Mouse (Mus musculus): ENCODE measurements around the gene Ccdc87. TPM values are rescaled to one million over a fixed set of nuclear protein-coding genes. Genes with fewer than 3 reads are reported as not detected.

Gene Ccdc87
- not detected in 2 replicates for total RNA-seq (2014; fragmentation: Nextera tagmentation)
- 0.05 and 0.06 TPM in 2 replicates for total RNA-seq (2017)
- 0.03 TPM in 1 of 2 replicates, not detected in the other for polyA plus RNA-seq (2012)

DNA sequence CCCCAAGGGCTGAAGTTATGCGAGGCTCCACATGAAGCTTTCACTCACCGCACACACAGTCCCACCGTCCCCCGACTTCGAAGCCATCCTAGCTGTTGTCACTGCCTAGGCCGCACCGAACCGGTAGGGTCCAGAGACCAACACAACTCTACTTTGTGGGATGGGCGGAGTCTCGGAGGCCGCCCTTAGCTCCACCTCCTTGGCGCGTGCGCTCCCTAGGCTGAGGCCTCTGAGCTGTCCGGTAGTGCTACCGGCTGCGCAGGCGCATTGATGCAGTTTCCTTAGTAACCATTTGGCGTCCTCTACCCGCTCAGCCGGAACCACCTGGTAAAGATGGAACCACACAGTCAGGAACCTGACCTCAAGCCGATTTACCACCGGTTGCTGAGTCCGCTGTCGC, at the start of gene Ccdc87, which contains the start of gene Ccs:
Gene Ccdc87, plus strand, starts transcription at position 218 of the 400 bp plus-strand sequence.
Gene Ccs, minus strand, starts transcription at position 184 of the 400 bp plus-strand sequence.
- ATAC-seq (ENCODE audit: extremely low read depth, insufficient number of reproducible peaks, low FRiP score, poor library complexity, severe bottlenecking) = peak; percentile 96
- H3K4me1 ChIP-seq (ENCODE audit: insufficient read depth, low read depth, low read length) = peaks cover 32% of the 10 kb centered on the region
- no peaks in the 10 kb centered on the region for H3K9me3 ChIP-seq (replicated peaks)
- H3K4me3 ChIP-seq (ENCODE audit: low read depth, low read length) = peak within 1 kb of the TSS; percentile 75
- TF ChIP-seq POLR2AphosphoS5 (IDR thresholded peaks at IDR 0.05; ENCODE audit: insufficient replicate concordance, low read depth, low read length) (no peak), TAL1 (conservative IDR thresholded peaks at IDR 0.05; ENCODE audit: low read depth, low read length) (no peak), CTCF (IDR thresholded peaks at IDR 0.05; ENCODE audit: low read depth, low read length) (no peak), GATA2 (IDR thresholded peaks at IDR 0.05; ENCODE audit: borderline replicate concordance, low read depth, low read length) (no peak), GATA1 (IDR thresholded peaks at IDR 0.05; ENCODE audit: borderline replicate concordance, low read length) (no peak)
- DNase-seq (ENCODE audit: low spot score) = peak; percentile 97
- H3K27me3 ChIP-seq (ENCODE audit: insufficient read depth, low read length) = peaks cover 26% of the 10 kb centered on the region
- H3K36me3 ChIP-seq (replicated peaks) = peaks cover 30% of the 10 kb centered on the region

DNA sequence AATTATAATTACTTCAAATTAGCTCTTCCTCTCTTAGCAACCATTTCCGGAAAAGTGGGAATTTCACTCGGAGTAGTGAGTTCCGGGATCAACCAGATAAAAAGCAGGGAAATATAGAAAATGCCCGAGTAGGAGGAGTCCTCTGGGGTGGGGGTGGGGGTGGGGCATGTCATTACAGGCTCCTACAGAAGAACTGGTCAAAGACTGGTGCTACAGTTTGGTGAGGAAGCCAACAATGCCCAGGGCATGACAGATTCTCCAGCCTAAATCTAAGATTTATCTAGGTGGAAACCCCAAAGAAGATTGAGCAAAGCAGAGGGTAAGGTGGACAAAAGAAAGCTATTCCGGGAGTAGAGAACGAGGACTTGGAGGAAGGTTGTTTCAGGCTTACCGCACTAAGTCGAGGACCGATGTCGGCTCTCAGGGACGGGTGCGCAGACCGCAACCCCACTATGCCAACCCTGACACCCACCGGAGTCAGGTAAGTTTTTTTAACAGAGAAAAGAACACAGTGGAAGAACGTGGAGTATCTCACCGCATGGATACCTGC, 45.8 kb upstream of the Ccdc87 start:
- ATAC-seq (ENCODE audit: extremely low read depth, insufficient number of reproducible peaks, low FRiP score, poor library complexity, severe bottlenecking) = no peak
- H3K4me3 ChIP-seq (ENCODE audit: low read depth, low read length) = peak overlapping the region; percentile 78
- peak; percentile 19 for DNase-seq (ENCODE audit: low spot score)
- H3K4me1 ChIP-seq (ENCODE audit: insufficient read depth, low read depth, low read length) = peaks cover 60% of the 10 kb centered on the region
- no peaks in the 10 kb centered on the region for H3K9me3 ChIP-seq (replicated peaks)
- TF ChIP-seq CTCF (IDR thresholded peaks at IDR 0.05; ENCODE audit: low read depth, low read length) (no peak), GATA1 (IDR thresholded peaks at IDR 0.05; ENCODE audit: borderline replicate concordance, low read length) (no peak), GATA2 (IDR thresholded peaks at IDR 0.05; ENCODE audit: borderline replicate concordance, low read depth, low read length) (no peak), POLR2AphosphoS5 (IDR thresholded peaks at IDR 0.05; ENCODE audit: insufficient replicate concordance, low read depth, low read length) (no peak; the same call in 1 of the 2 replicates), TAL1 (conservative IDR thresholded peaks at IDR 0.05; ENCODE audit: low read depth, low read length) (no peak)
- H3K27me3 ChIP-seq (ENCODE audit: insufficient read depth, low read length) = no peaks in the 10 kb centered on the region
- H3K36me3 ChIP-seq (replicated peaks) = peaks cover 71% of the 10 kb centered on the region

GRCm38 (mm10) chr19:4793831-4794422, 45.2 kb upstream of the Ccdc87 start, which contains the start of gene Rbm4:
Gene Rbm4, minus strand, starts transcription at chr19:4793901.
- ATAC-seq (ENCODE audit: extremely low read depth, insufficient number of reproducible peaks, low FRiP score, poor library complexity, severe bottlenecking) = peak; percentile 99
- Histone ChIP-seq H3K4me1 (ENCODE audit: insufficient read depth, low read depth, low read length) (peaks cover 61% of the 10 kb centered on the region), H3K36me3 (replicated peaks) (peaks cover 72% of the 10 kb centered on the region), H3K4me3 (ENCODE audit: low read depth, low read length) (peak within 1 kb of the TSS; percentile 78), H3K9me3 (replicated peaks) (no peaks in the 10 kb centered on the region), H3K27me3 (ENCODE audit: insufficient read depth, low read length) (no peaks in the 10 kb centered on the region)
- DNase-seq (ENCODE audit: low spot score) = peak; percentile 95
- TF ChIP-seq GATA2 (IDR thresholded peaks at IDR 0.05; ENCODE audit: borderline replicate concordance, low read depth, low read length) (no peak), POLR2AphosphoS5 (IDR thresholded peaks at IDR 0.05; ENCODE audit: insufficient replicate concordance, low read depth, low read length) (0 out of 2 replicates have a peak, but pooled peaks have one; percentile 70)

- ATAC-seq (ENCODE audit: extremely low read depth, insufficient number of reproducible peaks, low FRiP score, poor library complexity, severe bottlenecking) (no peak), DNase-seq (ENCODE audit: low spot score) (no peak)
- peaks cover 75% of the 10 kb centered on the region for H3K36me3 ChIP-seq (replicated peaks)
- H3K9me3 ChIP-seq (replicated peaks) = no peaks in the 10 kb centered on the region
- TF ChIP-seq TAL1 (conservative IDR thresholded peaks at IDR 0.05; ENCODE audit: low read depth, low read length) (no peak), GATA1 (IDR thresholded peaks at IDR 0.05; ENCODE audit: borderline replicate concordance, low read length) (no peak), POLR2AphosphoS5 (IDR thresholded peaks at IDR 0.05; ENCODE audit: insufficient replicate concordance, low read depth, low read length) (no peak), GATA2 (IDR thresholded peaks at IDR 0.05; ENCODE audit: borderline replicate concordance, low read depth, low read length) (no peak), CTCF (IDR thresholded peaks at IDR 0.05; ENCODE audit: low read depth, low read length) (no peak)
- H3K4me1 ChIP-seq (ENCODE audit: insufficient read depth, low read depth, low read length) = peaks cover 66% of the 10 kb centered on the region
- H3K4me3 ChIP-seq (ENCODE audit: low read depth, low read length) = no peak overlapping the region
- H3K27me3 ChIP-seq (ENCODE audit: insufficient read depth, low read length) = no peaks in the 10 kb centered on the region
These were observed 43.2 kb upstream of the Ccdc87 start for GRCm38 (mm10) chr19:4795929-4796328.

DNA sequence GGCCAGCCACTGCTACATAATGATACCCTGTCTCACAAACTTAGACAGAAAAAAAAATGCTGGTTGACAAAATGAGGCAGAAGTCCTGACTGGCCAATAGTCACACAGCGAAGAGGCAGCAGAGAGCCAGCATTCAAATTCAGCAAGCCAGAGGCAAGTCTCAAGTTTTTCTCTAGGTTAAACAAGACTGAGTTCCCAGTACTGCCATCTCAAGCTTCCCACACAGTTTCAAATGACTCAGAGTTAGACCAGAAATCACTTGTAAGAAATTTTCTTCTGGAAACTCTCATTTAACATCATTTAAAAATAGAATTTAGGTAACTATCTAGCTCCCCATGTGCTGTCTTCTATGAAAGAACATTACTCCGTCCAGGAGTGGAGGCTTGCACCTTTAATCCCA, 41.3 kb upstream of the Ccdc87 start:
- Histone ChIP-seq H3K36me3 (replicated peaks) (peaks cover 76% of the 10 kb centered on the region), H3K9me3 (replicated peaks) (no peaks in the 10 kb centered on the region), H3K27me3 (ENCODE audit: insufficient read depth, low read length) (no peaks in the 10 kb centered on the region), H3K4me3 (ENCODE audit: low read depth, low read length) (no peak overlapping the region), H3K4me1 (ENCODE audit: insufficient read depth, low read depth, low read length) (peaks cover 67% of the 10 kb centered on the region)
- DNase-seq (ENCODE audit: low spot score) = no peak
- ATAC-seq (ENCODE audit: extremely low read depth, insufficient number of reproducible peaks, low FRiP score, poor library complexity, severe bottlenecking) = no peak
- TF ChIP-seq CTCF (IDR thresholded peaks at IDR 0.05; ENCODE audit: low read depth, low read length) (no peak), GATA1 (IDR thresholded peaks at IDR 0.05; ENCODE audit: borderline replicate concordance, low read length) (no peak), TAL1 (conservative IDR thresholded peaks at IDR 0.05; ENCODE audit: low read depth, low read length) (no peak), GATA2 (IDR thresholded peaks at IDR 0.05; ENCODE audit: borderline replicate concordance, low read depth, low read length) (no peak), POLR2AphosphoS5 (IDR thresholded peaks at IDR 0.05; ENCODE audit: insufficient replicate concordance, low read depth, low read length) (no peak)

DNA sequence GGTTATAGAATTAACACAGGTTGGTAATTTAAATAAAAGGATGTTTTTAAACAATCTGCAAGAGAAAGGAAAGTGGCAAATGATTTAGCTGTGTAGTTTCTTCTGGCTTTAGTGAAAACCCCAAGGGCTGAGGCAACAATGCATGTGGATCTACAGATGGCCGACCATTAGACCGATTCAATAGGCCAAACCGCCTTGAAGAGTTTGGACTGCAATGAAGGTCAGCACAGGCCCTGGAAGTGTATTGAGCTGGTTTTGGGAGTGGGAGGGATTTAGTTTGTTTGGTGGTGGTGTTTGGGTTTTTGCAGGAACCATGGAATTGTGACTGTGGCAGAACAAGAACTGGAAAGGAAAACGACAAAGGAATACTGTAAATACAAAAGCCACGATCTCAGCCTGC, 40.1 kb upstream of the Ccdc87 start:
- Histone ChIP-seq H3K9me3 (replicated peaks) (no peaks in the 10 kb centered on the region), H3K4me3 (ENCODE audit: low read depth, low read length) (no peak overlapping the region), H3K27me3 (ENCODE audit: insufficient read depth, low read length) (no peaks in the 10 kb centered on the region), H3K4me1 (ENCODE audit: insufficient read depth, low read depth, low read length) (peaks cover 77% of the 10 kb centered on the region), H3K36me3 (replicated peaks) (peaks cover 84% of the 10 kb centered on the region)
- DNase-seq (ENCODE audit: low spot score) = no peak
- TF ChIP-seq TAL1 (conservative IDR thresholded peaks at IDR 0.05; ENCODE audit: low read depth, low read length) (no peak), POLR2AphosphoS5 (IDR thresholded peaks at IDR 0.05; ENCODE audit: insufficient replicate concordance, low read depth, low read length) (no peak), CTCF (IDR thresholded peaks at IDR 0.05; ENCODE audit: low read depth, low read length) (no peak), GATA2 (IDR thresholded peaks at IDR 0.05; ENCODE audit: borderline replicate concordance, low read depth, low read length) (no peak), GATA1 (IDR thresholded peaks at IDR 0.05; ENCODE audit: borderline replicate concordance, low read length) (no peak)
- ATAC-seq (ENCODE audit: extremely low read depth, insufficient number of reproducible peaks, low FRiP score, poor library complexity, severe bottlenecking) = no peak

All from G1E (cell line).